Mouse (Mus musculus): ENCODE data around the gene Gm26920.

GRCm38 (mm10) chr7:30023800-30024199, 66.4 kb downstream of the Gm26920 start:
- no peak for TF ChIP-seq CTCF (IDR thresholded peaks at IDR 0.05; ENCODE audit: low read depth, low read length)
- TF ChIP-seq GATA1 (IDR thresholded peaks at IDR 0.05; ENCODE audit: borderline replicate concordance, low read length): no peak

All from G1E (cell line).